Mouse (Mus musculus): ENCODE results near the gene Gm20388.

Gene Gm20388

GRCm38 (mm10) chr8:121898401-121898931 is 1987.8 kb downstream of the Gm20388 start:
- peak; percentile 64 to 73 for DNase-seq

GRCm38 (mm10) chr8:121899180-121900044 is 1988.8 kb downstream of the Gm20388 start:
- no peak for DNase-seq

DNA sequence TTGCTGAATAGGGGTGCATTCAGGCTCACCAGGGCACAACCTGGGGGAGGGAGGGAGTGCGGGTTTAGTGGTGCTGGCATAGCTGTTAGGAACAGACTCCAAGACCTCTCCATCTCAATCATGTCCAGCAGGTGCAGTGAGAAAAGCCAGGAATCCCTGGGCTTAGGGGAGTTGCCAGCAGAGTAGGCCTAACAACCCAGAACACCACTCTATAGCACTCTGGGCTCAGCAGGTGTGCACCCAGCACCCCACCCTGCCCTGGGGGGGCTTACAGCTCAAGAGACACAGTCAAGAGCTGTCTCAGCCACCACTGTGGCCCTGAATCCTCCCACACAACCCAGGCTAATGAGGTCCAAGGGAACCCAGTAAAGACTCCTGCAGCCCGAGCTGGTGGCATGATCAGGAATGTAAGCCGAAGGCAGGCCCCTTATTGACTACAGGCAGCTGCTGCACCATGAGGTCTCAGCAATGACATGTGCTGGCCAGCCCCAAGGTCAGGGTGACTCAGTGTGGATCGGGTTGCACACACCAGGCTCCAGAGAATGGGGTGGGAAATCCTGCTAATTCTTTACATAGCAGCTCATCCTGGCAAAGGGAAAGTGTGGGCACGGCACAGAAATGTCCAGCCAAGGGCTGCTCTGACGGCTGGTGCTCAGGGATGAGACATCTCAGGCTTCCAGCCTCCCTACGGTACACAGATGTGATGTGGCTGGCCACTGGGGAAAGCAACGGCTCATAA is 1991.0 kb downstream of the Gm20388 start:
- peak in 1 of 2 experiments; percentile 45 for DNase-seq

GRCm38 (mm10) chr8:121903977-121904376 is 1993.3 kb downstream of the Gm20388 start:
- peak; percentile 81 to 85 for DNase-seq

GRCm38 (mm10) chr8:121904999-121905398 is 1994.4 kb downstream of the Gm20388 start:
- peak in 1 of 2 experiments; percentile 21 for DNase-seq

- DNase-seq: peak in 1 of 2 experiments; percentile 42
These were observed 1994.8 kb downstream of the Gm20388 start for GRCm38 (mm10) chr8:121905420-121905819.

- peak in 1 of 2 experiments; percentile 34 for DNase-seq
These were observed 1995.2 kb downstream of the Gm20388 start for GRCm38 (mm10) chr8:121905864-121906263.

DNA sequence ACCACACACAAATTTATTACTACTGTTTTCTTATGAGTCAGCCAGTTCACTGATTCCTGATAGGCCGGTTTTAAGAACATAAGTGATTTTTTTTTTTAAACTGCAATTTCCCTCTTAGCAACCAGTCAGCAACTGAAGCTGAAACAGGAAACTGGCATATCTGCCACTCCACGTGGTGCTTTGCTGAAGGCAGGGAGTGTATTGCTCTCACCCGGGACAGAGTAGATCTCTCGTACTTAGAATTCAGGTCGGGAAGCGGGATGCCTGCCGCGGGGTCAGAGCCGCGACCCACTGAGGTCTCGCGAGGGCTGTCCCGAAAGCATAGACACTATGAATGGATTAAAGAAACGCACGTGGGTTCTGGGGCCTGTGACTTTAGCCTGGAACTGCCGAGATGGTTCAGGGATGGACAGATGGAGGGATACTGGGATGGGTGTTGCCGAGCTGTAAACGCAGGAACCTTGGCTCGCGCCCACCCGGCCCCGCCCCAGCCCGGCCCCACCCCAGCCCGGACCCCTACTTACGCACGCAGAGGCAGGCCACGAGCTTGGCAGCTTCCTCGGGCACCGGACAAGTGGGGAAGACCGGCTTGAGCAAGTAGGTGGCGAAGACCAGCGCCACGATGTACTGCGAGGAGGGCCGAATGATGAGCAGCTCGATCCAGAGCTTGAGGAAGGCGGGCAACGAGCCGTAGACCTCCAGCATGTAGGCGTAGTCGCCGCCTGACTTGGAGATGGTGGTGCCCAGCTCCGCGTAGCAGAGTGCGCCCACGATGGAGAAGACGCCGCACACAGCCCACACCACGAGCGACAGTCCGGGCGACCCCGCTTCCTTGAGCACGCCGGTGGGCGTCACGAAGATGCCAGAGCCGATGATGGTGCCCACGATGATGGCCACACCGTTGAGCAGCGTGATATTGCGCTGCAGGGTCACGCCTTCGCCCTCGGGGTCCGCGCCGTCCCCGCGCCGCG is 1996.2 kb downstream of the Gm20388 start:
- peak; percentile 52 to 63 for DNase-seq

GRCm38 (mm10) chr8:121907587-121908248 is 1997.1 kb downstream of the Gm20388 start, which contains the start of gene Slc7a5:
Gene Slc7a5 (minus strand): TSS chr8:121907694.
- peak; percentile 99 for DNase-seq

DNA sequence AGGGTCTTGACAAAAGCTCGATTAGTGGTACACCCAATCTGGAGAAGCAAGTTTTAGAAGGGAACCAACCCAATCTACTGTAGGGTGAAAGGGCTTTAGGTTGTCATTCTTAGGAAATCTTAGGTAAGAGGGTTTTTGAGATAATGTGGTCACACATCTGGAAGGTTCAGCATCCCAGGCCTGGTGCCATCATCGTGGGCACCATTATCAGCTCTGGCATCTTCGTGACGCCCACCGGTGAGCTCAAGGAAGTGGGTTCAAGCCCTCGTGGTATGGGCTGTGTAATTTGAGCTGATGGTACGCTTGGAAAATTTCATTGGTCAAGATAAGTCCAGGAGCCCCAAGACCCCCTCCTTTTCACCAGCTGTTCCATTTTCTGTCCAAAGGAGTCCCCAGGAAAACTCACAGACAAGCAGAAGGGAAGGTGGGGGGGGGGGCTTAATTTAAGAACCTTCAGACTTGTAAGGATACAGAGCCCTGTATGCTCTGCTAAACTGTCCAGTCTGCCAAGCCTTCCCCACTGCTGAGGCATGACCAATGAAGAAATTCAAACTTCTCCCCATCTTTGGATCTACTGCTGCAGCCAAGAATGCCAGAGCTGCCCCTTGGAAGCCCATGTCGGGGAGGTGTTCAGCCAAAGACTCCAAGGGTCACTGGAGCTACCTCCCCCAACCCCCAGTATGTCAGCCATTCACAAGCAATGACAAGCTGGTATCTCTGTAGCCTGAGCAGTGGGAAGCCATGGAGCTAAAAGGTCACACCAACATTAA is 1997.9 kb downstream of the Gm20388 start:
- no peak for DNase-seq

DNA sequence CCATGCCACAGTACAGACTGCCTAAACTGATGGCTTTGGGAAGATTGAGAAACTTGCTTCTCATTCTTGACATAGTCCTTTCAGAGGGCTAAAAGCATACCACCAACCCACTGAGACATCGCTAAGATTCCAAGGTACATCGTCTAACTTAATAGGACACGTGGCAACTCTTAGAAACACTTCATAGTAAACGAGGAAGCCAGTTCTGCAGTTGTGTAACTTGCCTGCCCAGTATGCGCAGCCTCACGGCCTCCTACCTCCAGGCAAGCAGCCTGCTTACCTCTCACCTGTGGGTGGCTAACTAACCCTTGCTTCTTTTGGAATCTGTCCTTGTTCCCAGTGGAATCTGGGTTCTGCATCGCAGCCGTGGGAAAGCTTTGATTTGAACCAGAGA is 1998.5 kb downstream of the Gm20388 start:
- DNase-seq: no peak

DNA sequence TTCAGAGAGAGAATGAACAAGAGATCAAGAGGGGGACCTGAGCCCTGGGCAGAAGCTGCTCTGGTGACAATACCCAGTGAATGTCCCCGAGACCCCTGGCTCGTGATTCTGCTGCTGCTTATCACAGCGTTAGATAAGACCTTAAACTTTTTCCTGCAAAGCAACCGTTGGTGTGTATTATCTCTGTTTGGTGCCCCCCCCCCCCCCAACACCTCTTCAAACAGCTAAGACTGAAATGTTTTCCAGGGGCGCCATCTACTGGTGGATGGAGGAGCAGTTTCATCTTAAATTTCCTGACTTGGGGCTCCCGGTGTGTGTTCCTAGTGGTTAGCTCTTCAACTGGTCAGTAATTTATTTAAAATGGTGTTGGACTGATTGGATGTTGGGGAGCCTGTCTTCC is 1999.0 kb downstream of the Gm20388 start:
- DNase-seq: peak; percentile 82 to 90

DNA sequence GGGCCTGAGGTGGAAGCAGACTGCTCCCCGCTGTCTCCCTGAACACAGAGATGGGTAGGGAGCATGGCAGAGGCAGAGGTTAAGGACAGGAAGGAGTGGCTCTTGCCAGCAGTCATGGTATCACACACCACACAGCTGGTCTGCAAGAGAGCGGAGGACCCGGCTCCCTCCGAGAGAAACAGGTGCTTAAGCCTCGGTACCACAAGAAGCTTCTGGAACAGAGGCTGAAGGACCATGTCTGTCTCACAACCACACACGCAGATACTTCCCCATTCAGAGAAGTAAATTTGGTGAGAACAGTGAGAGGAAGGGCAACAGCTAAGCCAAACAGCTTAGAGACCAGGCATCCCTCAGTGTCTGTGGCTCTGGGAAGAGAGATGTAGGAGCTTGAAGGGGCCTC is 2000.8 kb downstream of the Gm20388 start:
- no peak for DNase-seq

DNA sequence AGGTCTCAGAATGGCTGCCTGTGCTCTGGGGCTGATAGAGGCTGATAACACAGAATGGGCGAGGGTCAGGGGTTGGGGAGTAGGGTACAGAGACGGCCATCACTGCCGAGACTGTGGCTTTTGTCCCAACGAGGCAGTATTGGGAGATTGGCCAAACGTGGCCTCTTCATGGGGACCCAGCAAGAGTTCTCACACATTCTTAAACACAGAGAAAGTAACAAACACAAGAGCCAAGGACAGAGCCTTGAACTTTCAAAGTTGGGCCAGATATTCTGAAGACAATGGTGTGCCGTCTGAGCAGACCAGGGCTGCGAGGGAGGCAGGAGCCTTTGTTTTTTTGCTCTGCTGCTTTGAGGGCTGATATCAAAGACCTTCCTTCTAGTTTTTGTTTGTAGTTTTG is 2001.3 kb downstream of the Gm20388 start:
- no peak for DNase-seq

DNA sequence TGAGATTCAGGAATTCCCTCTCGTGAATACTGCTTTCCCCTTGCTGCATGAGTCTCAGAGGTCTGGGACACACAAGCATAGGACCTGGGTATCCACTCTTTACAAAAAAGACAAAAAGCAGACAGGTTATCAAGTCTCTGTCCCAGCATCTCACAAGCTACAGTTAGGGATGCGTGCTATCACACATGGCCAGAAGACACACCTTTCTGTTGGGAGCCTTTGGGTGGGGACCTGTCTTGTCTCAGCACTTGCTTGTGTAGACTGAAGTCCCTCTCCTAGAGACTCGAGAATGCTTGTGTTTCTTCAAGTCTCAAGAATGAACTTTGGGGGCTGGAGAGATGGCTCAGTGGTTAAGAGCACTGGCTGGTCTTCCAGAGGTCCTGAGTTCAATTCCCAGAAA is 2002.2 kb downstream of the Gm20388 start:
- DNase-seq: no peak

- DNase-seq: no peak
These were observed 2002.7 kb downstream of the Gm20388 start for GRCm38 (mm10) chr8:121913378-121913777.

- no peak for DNase-seq
These were observed 2008.5 kb downstream of the Gm20388 start for GRCm38 (mm10) chr8:121919158-121919557.

GRCm38 (mm10) chr8:121919731-121920130 is 2009.1 kb downstream of the Gm20388 start:
- no peak for DNase-seq

DNA sequence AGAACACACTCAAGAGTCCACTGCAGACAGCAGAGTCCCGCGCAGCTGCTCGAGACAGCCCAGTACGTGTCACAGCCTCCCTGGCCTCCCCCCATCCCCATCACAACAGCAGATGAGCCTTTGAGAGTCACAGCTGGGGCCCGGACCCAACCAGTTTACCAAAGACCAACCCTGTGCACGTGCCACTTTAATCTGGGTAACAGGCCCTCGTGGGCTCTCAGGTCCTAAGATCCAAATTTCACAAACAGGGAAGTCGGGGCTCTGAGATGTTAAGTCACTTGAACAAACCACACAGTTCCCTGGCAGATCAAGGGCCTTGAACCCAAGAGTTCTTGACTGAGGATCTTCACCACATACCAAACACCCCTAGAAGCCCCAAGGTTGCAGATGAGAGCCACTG is 2010.9 kb downstream of the Gm20388 start:
- DNase-seq: no peak

GRCm38 (mm10) chr8:121922101-121922500 is 2011.5 kb downstream of the Gm20388 start:
- no peak for DNase-seq

- DNase-seq: no peak
These were observed 2014.0 kb downstream of the Gm20388 start for GRCm38 (mm10) chr8:121924681-121925080.
